ENCODE assay signal across 11 mouse cellular contexts in the genomic region with DNA sequence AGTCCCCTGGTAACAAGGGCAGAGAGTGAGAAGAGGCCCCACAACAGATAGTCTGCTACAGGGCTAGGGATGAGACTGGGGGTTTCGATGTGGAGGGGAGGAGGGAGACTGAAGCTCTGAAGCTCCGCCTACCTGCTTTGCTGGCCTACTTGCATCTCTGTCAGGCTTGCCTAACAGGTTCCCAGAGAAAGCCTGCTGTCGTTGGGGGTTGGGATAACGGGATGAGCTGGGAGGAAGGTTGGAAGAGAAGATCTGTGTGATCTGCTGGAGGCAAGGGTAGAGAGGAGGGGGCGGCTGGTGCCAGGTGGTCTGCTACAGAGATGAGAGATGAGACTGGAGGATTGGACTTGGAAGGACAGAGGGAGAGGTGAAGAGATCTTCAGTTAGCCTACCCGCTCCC.
"Had no signal": no experiment of that assay in that cellular context is flagged by ENCODE, and none has a peak within 500 bp of the region (broad histone marks: within the 10 kb centered on the region; RNA-seq: fewer than 3 reads in every experiment).

No protein-coding gene starts in this region.

- DNase-seq: kidney, adult 8-10 months; kidney, postnatal 10 days; kidney, postnatal 36 days; liver; lung, adult 18-20 months; lung, postnatal 10 days; lung, postnatal 36 days; midbrain, embryonic 14.5 days; thymus, adult 18-20 months; thymus, postnatal 36 days had no signal

- ATAC-seq: liver, embryonic 12.5 days had no signal
